Mouse (Mus musculus): ENCODE data around the gene Cdh6. TPM values are rescaled to one million over a fixed set of nuclear protein-coding genes. Genes with fewer than 3 reads are reported as not detected.
A peak's percentile ranks its signal among the peaks of the same experiment; 100 is the strongest.

Gene Cdh6
- total RNA-seq, 1 experiment = 1.6 TPM

GRCm38 (mm10) chr15:13132493-13132892 is 41.0 kb downstream of the Cdh6 start:
- TF ChIP-seq ZC3H11A (IDR thresholded peaks at IDR 0.05; ENCODE audit: borderline replicate concordance, low read depth, low read length) = no peak
- TF ChIP-seq CHD2 (IDR thresholded peaks at IDR 0.05; ENCODE audit: low read depth, low read length) = no peak
- no peak for TF ChIP-seq MAFK (IDR thresholded peaks at IDR 0.05; ENCODE audit: insufficient read depth, low read depth, low read length)
- TF ChIP-seq HCFC1 (IDR thresholded peaks at IDR 0.05; ENCODE audit: borderline replicate concordance, insufficient read depth, low read length) = no peak
- TF ChIP-seq ZNF384 (IDR thresholded peaks at IDR 0.05; ENCODE audit: low read depth, low read length) = no peak
- H3K9me3 ChIP-seq (ENCODE audit: control insufficient read depth, insufficient read depth, low read depth, low read length) = no peaks in the 10 kb centered on the region
- no peak overlapping the region for H3K9ac ChIP-seq (ENCODE audit: insufficient read depth, low read depth, low read length, poor library complexity, severe bottlenecking)
- no peak for DNase-seq (ENCODE audit: low read depth, low spot score)
- in situ Hi-C loops (cut with MboI; ENCODE audit: low sequenced_read_pairs in 2 of 2, unreplicated experiment in 2 of 2) = no loop called here
- no peaks in the 10 kb centered on the region for H3K4me1 ChIP-seq (ENCODE audit: control insufficient read depth in 2 of 2, insufficient read depth in 2 of 2, low read length in 2 of 2, poor library complexity in 1 of 2)
- H3K36me3 ChIP-seq (ENCODE audit: control insufficient read depth, insufficient read depth, low read length, poor library complexity, severe bottlenecking) = no peaks in the 10 kb centered on the region
- H3K27ac ChIP-seq (ENCODE audit: insufficient read depth, low read depth, low read length, poor library complexity, severe bottlenecking) = no peak overlapping the region
- H3K4me3 ChIP-seq (ENCODE audit: insufficient read depth in 1 of 2, low read depth in 1 of 2, low read length in 2 of 2, poor library complexity in 1 of 2, severe bottlenecking in 1 of 2) = no peak overlapping the region

- Histone ChIP-seq H3K9ac (ENCODE audit: insufficient read depth, low read depth, low read length, poor library complexity, severe bottlenecking) (no peak overlapping the region), H3K4me1 (ENCODE audit: control insufficient read depth in 2 of 2, insufficient read depth in 2 of 2, low read length in 2 of 2, poor library complexity in 1 of 2) (no peaks in the 10 kb centered on the region), H3K36me3 (ENCODE audit: control insufficient read depth, insufficient read depth, low read length, poor library complexity, severe bottlenecking) (no peaks in the 10 kb centered on the region), H3K9me3 (ENCODE audit: control insufficient read depth, insufficient read depth, low read depth, low read length) (no peaks in the 10 kb centered on the region), H3K4me3 (ENCODE audit: insufficient read depth in 1 of 2, low read depth in 1 of 2, low read length in 2 of 2, poor library complexity in 1 of 2, severe bottlenecking in 1 of 2) (no peak overlapping the region), H3K27ac (ENCODE audit: insufficient read depth, low read depth, low read length, poor library complexity, severe bottlenecking) (no peak overlapping the region)
- in situ Hi-C loops (cut with MboI; ENCODE audit: low sequenced_read_pairs in 2 of 2, unreplicated experiment in 2 of 2) = no loop called here
- DNase-seq (ENCODE audit: low read depth, low spot score) = no peak
- TF ChIP-seq ZC3H11A (IDR thresholded peaks at IDR 0.05; ENCODE audit: borderline replicate concordance, low read depth, low read length) (no peak), CHD2 (IDR thresholded peaks at IDR 0.05; ENCODE audit: low read depth, low read length) (no peak), HCFC1 (IDR thresholded peaks at IDR 0.05; ENCODE audit: borderline replicate concordance, insufficient read depth, low read length) (no peak), ZNF384 (IDR thresholded peaks at IDR 0.05; ENCODE audit: low read depth, low read length) (no peak), MAFK (IDR thresholded peaks at IDR 0.05; ENCODE audit: insufficient read depth, low read depth, low read length) (no peak)
Measured at GRCm38 (mm10) chr15:13130246-13130645, 43.2 kb downstream of the Cdh6 start.

DNA sequence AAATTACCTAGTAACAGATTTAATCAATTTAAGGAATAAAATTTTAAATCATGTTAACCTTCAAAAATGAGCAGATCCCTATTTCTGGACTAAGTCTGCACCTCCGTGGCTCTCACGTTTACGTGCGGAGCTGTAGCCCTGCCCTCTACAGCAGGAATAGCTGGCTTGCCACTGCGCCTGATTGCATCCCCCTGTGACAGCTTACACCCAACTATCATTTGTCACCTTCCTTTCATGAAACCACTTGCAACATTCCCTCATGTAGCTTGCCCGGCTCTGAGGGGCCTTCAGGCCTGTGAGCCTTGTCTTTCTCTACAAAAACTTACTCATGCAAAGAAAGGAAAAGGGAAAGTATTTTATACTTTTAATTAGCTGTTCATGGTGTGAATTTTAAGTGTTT is 73.1 kb downstream of the Cdh6 start:
- no peaks in the 10 kb centered on the region for H3K36me3 ChIP-seq (ENCODE audit: control insufficient read depth, insufficient read depth, low read length, poor library complexity, severe bottlenecking)
- in situ Hi-C loops (cut with MboI; ENCODE audit: low sequenced_read_pairs in 2 of 2, unreplicated experiment in 2 of 2) = no loop called here
- peak overlapping the region in 1 of 2 experiments; percentile 44; a peak in 2 of 4 replicates for H3K4me3 ChIP-seq (ENCODE audit: insufficient read depth in 1 of 2, low read depth in 1 of 2, low read length in 2 of 2, poor library complexity in 1 of 2, severe bottlenecking in 1 of 2)
- H3K9ac ChIP-seq (ENCODE audit: insufficient read depth, low read depth, low read length, poor library complexity, severe bottlenecking) = peak overlapping the region; percentile 47; the same call in 1 of the 2 replicates
- no peaks in the 10 kb centered on the region for H3K9me3 ChIP-seq (ENCODE audit: control insufficient read depth, insufficient read depth, low read depth, low read length)
- H3K27ac ChIP-seq (ENCODE audit: insufficient read depth, low read depth, low read length, poor library complexity, severe bottlenecking) = no peak overlapping the region
- no peak for DNase-seq (ENCODE audit: low read depth, low spot score)
- peaks cover 4 to 6% of the 10 kb centered on the region in 2 experiments; a peak in 3 of 4 replicates for H3K4me1 ChIP-seq (ENCODE audit: control insufficient read depth in 2 of 2, insufficient read depth in 2 of 2, low read length in 2 of 2, poor library complexity in 1 of 2)
- no peak for TF ChIP-seq MAFK (IDR thresholded peaks at IDR 0.05; ENCODE audit: insufficient read depth, low read depth, low read length)
- no peak for TF ChIP-seq HCFC1 (IDR thresholded peaks at IDR 0.05; ENCODE audit: borderline replicate concordance, insufficient read depth, low read length)
- no peak for TF ChIP-seq ZNF384 (IDR thresholded peaks at IDR 0.05; ENCODE audit: low read depth, low read length)
- no peak for TF ChIP-seq ZC3H11A (IDR thresholded peaks at IDR 0.05; ENCODE audit: borderline replicate concordance, low read depth, low read length)

DNA sequence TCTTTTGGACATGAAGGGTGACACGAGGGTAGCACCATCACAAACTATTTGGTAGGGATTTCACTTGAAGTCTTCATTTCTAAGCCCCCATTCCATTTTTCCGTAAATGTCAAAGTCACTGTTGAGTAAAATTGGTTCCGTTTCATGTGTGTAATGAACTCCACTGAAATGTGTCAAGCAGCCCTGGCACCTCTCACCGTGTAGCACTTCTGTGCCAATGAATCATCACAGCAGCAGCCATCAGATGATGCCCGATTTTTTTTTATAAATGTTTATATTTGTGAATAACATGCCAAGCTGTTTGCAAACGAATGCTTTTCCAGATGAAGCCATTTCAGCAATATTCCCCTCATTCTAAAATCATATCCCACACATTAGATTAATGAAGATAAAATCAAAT is 75.6 kb downstream of the Cdh6 start:
- in situ Hi-C loops (cut with MboI; ENCODE audit: low sequenced_read_pairs in 2 of 2, unreplicated experiment in 2 of 2) = no loop called here
- DNase-seq (ENCODE audit: low read depth, low spot score) = no peak
- Histone ChIP-seq H3K27ac (ENCODE audit: insufficient read depth, low read depth, low read length, poor library complexity, severe bottlenecking) (no peak overlapping the region), H3K9ac (ENCODE audit: insufficient read depth, low read depth, low read length, poor library complexity, severe bottlenecking) (no peak overlapping the region), H3K4me3 (ENCODE audit: insufficient read depth in 1 of 2, low read depth in 1 of 2, low read length in 2 of 2, poor library complexity in 1 of 2, severe bottlenecking in 1 of 2) (no peak overlapping the region), H3K4me1 (ENCODE audit: control insufficient read depth in 2 of 2, insufficient read depth in 2 of 2, low read length in 2 of 2, poor library complexity in 1 of 2) (peaks cover 6 to 12% of the 10 kb centered on the region in 2 experiments; a peak in 3 of 4 replicates), H3K36me3 (ENCODE audit: control insufficient read depth, insufficient read depth, low read length, poor library complexity, severe bottlenecking) (no peaks in the 10 kb centered on the region), H3K9me3 (ENCODE audit: control insufficient read depth, insufficient read depth, low read depth, low read length) (no peaks in the 10 kb centered on the region)
- TF ChIP-seq ZNF384 (IDR thresholded peaks at IDR 0.05; ENCODE audit: low read depth, low read length) (no peak), MAFK (IDR thresholded peaks at IDR 0.05; ENCODE audit: insufficient read depth, low read depth, low read length) (no peak), HCFC1 (IDR thresholded peaks at IDR 0.05; ENCODE audit: borderline replicate concordance, insufficient read depth, low read length) (no peak), ZC3H11A (IDR thresholded peaks at IDR 0.05; ENCODE audit: borderline replicate concordance, low read depth, low read length) (no peak), CHD2 (IDR thresholded peaks at IDR 0.05; ENCODE audit: low read depth, low read length) (no peak)

DNA sequence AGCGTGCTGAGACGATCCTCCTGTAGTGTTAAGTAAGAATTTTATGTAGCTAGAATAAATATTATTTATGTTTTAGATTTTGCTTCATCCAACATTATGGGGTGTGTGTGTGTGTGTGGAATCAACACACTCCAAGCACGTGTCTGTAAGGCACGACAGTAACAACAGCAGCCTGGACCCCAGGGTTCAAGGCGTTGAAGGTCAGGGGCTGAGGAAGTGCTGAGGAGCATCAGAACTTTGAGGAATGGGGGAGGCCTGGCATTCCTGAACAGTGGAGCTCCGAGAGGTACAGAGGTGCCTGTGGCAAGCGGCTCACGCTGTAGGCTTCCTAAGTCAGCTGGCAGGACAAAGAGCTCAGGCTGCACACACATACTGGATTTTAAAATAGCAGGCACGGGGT is 78.1 kb downstream of the Cdh6 start:
- no peak for DNase-seq (ENCODE audit: low read depth, low spot score)
- TF ChIP-seq ZNF384 (IDR thresholded peaks at IDR 0.05; ENCODE audit: low read depth, low read length) (no peak), MAFK (IDR thresholded peaks at IDR 0.05; ENCODE audit: insufficient read depth, low read depth, low read length) (no peak), HCFC1 (IDR thresholded peaks at IDR 0.05; ENCODE audit: borderline replicate concordance, insufficient read depth, low read length) (no peak), ZC3H11A (IDR thresholded peaks at IDR 0.05; ENCODE audit: borderline replicate concordance, low read depth, low read length) (no peak), CHD2 (IDR thresholded peaks at IDR 0.05; ENCODE audit: low read depth, low read length) (no peak; the same call in 1 of the 2 replicates)
- H3K4me1 ChIP-seq (ENCODE audit: control insufficient read depth in 2 of 2, insufficient read depth in 2 of 2, low read length in 2 of 2, poor library complexity in 1 of 2) = peaks cover 4 to 12% of the 10 kb centered on the region in 2 experiments; a peak in 3 of 4 replicates
- peak overlapping the region; percentile 29; the same call in 1 of the 2 replicates for H3K27ac ChIP-seq (ENCODE audit: insufficient read depth, low read depth, low read length, poor library complexity, severe bottlenecking)
- H3K9me3 ChIP-seq (ENCODE audit: control insufficient read depth, insufficient read depth, low read depth, low read length) = no peaks in the 10 kb centered on the region
- H3K9ac ChIP-seq (ENCODE audit: insufficient read depth, low read depth, low read length, poor library complexity, severe bottlenecking) = no peak overlapping the region
- peak overlapping the region in 1 of 2 experiments; percentile 8; a peak in 1 of 4 replicates for H3K4me3 ChIP-seq (ENCODE audit: insufficient read depth in 1 of 2, low read depth in 1 of 2, low read length in 2 of 2, poor library complexity in 1 of 2, severe bottlenecking in 1 of 2)
- no peaks in the 10 kb centered on the region for H3K36me3 ChIP-seq (ENCODE audit: control insufficient read depth, insufficient read depth, low read length, poor library complexity, severe bottlenecking)
- in situ Hi-C loops (cut with MboI; ENCODE audit: low sequenced_read_pairs in 2 of 2, unreplicated experiment in 2 of 2) = no loop called here

Measured in ES-E14 (cell line).